Mouse (Mus musculus) intestine, embryonic 16.5 days (tissue): ENCODE data around the gene Wbp1l. TPM values are rescaled to one million over a fixed set of nuclear protein-coding genes. Genes with fewer than 3 reads are reported as not detected.

Source experiments
- ATAC-seq: fragments of 200-750 bp; cut with Nextera tagmentation; 2 replicates; pipeline ENCODE4 v1.8.0; 2017; ENCODE audit warnings: moderate TSS enrichment, moderate library complexity
- H3K27ac ChIP-seq: fragments of 300-500 bp; sonication (generic); 2 replicates; pipeline ENCODE4 v1.5.1; 2014; ENCODE audit warnings: mild to moderate bottlenecking, low read length
- H3K27me3 ChIP-seq: fragments of 300-500 bp; sonication (generic); replicated peaks from 2 replicates; pipeline ENCODE4 v1.6.1; 2014; ENCODE audit warnings: low read length, control low read depth, mixed read lengths; ENCODE audit not compliant: control insufficient read depth, insufficient read depth
- H3K36me3 ChIP-seq: fragments of 300-500 bp; sonication (generic); 2 replicates; pipeline ENCODE4 v1.6.1; 2014; ENCODE audit warnings: low read length, control low read depth; ENCODE audit not compliant: control insufficient read depth, insufficient read depth
- H3K4me1 ChIP-seq: fragments of 300-500 bp; sonication (generic); 2 replicates; pipeline ENCODE4 v1.6.1; 2014; ENCODE audit warnings: low read length, control low read depth, mixed read lengths; ENCODE audit not compliant: control insufficient read depth, insufficient read depth
- H3K4me2 ChIP-seq: fragments of 300-500 bp; sonication (generic); 2 replicates; pipeline ENCODE4 v1.6.1; 2014; ENCODE audit warnings: low read depth, low read length, control low read depth
- H3K4me3 ChIP-seq: fragments of 300-500 bp; sonication (generic); 2 replicates; pipeline ENCODE4 v1.5.1; 2014; ENCODE audit warnings: mild to moderate bottlenecking, low read length
- H3K9ac ChIP-seq: fragments of 300-500 bp; sonication (generic); 2 replicates; pipeline ENCODE4 v1.6.1; 2014; ENCODE audit warnings: low read depth, low read length
- H3K9me3 ChIP-seq: fragments of 300-500 bp; sonication (generic); 2 replicates; pipeline ENCODE4 v1.6.1; 2016; ENCODE audit warnings: low read length, control low read depth; ENCODE audit not compliant: control insufficient read depth
- WGBS: fragments of 180-500 bp; shearing (Covaris S2); extraction: QIAGEN DNeasy Blood & Tissue Kit; methylation state at CpG from one replicate; pipeline ENCODE4 v1.1.7; 2014; 5-methylcytosine and 5-hydroxymethylcytosine counted together
- polyA plus RNA-seq: library from polyadenylated mRNA; unstranded; fragments of >200 nt; fragmentation: Nextera tagmentation; extraction: Ambion mirVana; gene quantifications from 2 replicates; pipeline ENCODE4 v1.2.1, GENCODE M21; 2015

Gene Wbp1l
- polyA plus RNA-seq, 1 experiment from 2014 or later = 39.3 TPM

DNA sequence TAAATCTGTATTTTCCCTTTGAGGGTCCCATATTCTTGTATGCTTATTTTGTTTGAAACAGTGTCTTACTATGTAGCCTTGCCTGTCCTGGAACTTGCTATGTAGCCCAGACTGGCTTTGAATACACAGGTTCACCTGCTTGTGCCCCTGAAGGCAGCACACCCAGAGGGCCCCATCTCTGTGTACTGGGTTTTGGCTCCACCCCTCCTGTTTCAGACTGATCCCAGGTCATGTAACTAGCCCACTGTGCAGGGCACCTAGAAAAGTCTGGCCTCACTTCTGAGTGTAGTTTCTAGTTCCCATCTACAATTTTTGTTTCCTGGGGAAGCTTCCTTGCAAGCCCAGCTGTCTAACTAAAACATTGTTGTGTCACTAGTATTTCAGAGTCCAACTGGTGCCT is 40.2 kb downstream of the Wbp1l start:
- no peak overlapping the region for H3K4me3 ChIP-seq
- no peak overlapping the region for H3K27ac ChIP-seq
- H3K4me2 ChIP-seq = no peak overlapping the region
- peaks cover 46% of the 10 kb centered on the region for H3K4me1 ChIP-seq
- ATAC-seq = no peak
- 0 out of 2 replicates have a peak, but pooled peaks cover 3% of the 10 kb centered on the region for H3K36me3 ChIP-seq
- no peaks in the 10 kb centered on the region for H3K27me3 ChIP-seq
- H3K9me3 ChIP-seq = no peaks in the 10 kb centered on the region
- H3K9ac ChIP-seq = no peak overlapping the region

- H3K9me3 ChIP-seq = no peaks in the 10 kb centered on the region
- H3K4me1 ChIP-seq = peaks cover 46% of the 10 kb centered on the region
- H3K27ac ChIP-seq = no peak overlapping the region
These were observed 40.6 kb downstream of the Wbp1l start for GRCm38 (mm10) chr19:46639496-46639895.

GRCm38 (mm10) chr19:46640780-46641179 is 41.9 kb downstream of the Wbp1l start:
- H3K4me3 ChIP-seq = no peak overlapping the region
- 0 out of 2 replicates have a peak overlapping the region, but pooled peaks have one; percentile 2 for H3K9ac ChIP-seq
- H3K4me1 ChIP-seq = peaks cover 43% of the 10 kb centered on the region
- H3K36me3 ChIP-seq = 0 out of 2 replicates have a peak, but pooled peaks cover 3% of the 10 kb centered on the region
- 82% methylated on average over 8 of the region's 8 CpGs for WGBS
- H3K27me3 ChIP-seq = no peaks in the 10 kb centered on the region
- H3K27ac ChIP-seq = peak overlapping the region; percentile 85; the same call in 1 of the 2 replicates
- no peak overlapping the region for H3K4me2 ChIP-seq
- no peak for ATAC-seq
- H3K9me3 ChIP-seq = no peaks in the 10 kb centered on the region

More at GRCm38 (mm10) chr19:46639496-46639895, 40.6 kb downstream of the Wbp1l start:
- H3K9ac ChIP-seq = no peak overlapping the region
- no peak overlapping the region for H3K4me3 ChIP-seq
- no peak overlapping the region for H3K4me2 ChIP-seq
- no peak for ATAC-seq
- H3K36me3 ChIP-seq = 0 out of 2 replicates have a peak, but pooled peaks cover 3% of the 10 kb centered on the region
- WGBS = 81% methylated on average over 14 of the region's 14 CpGs
- no peaks in the 10 kb centered on the region for H3K27me3 ChIP-seq

DNA sequence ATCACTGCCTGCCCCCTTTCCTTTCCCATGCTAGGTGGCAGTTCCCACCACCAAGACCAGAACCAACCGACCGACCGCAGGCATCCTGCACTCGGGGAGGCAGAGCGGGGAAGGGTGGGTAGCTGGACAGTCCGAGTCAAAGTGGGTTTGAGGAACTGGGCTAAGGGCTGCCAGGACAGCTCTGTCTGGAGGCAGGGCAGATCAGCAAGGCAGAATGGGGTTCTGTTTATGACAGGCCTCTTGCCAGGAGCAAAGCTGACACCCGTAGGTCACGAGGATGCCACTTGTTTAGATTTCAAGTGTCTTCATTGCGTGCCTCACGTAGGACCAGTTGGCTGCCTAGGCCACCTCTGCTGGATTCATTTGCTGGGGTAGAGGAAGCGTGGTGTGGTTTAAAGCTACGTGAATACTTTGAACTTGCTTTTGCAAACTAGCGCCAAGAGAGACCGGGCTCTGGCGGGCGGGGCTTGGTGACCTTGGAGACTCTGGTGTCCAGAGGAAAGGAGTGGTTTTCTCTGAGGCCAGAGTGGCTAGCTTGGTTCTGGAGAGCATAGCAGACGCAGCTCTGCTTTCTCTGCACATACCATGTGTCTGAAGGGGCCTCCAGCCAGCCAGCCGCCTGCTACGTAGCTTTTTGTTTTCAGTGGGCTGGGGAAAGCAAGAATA is 42.7 kb downstream of the Wbp1l start:
- WGBS = 31% methylated on average over 19 of the region's 19 CpGs
- peak; percentile 60 for ATAC-seq

GRCm38 (mm10) chr19:46642136-46642753 is 43.4 kb downstream of the Wbp1l start:
- peaks cover 34% of the 10 kb centered on the region for H3K4me1 ChIP-seq
- no peak overlapping the region; the same call in 1 of the 2 replicates for H3K4me3 ChIP-seq
- H3K27me3 ChIP-seq = no peaks in the 10 kb centered on the region
- H3K27ac ChIP-seq = peak overlapping the region; percentile 85
- H3K9me3 ChIP-seq = no peaks in the 10 kb centered on the region
- peaks cover 5% of the 10 kb centered on the region; the same call in 1 of the 2 replicates for H3K36me3 ChIP-seq
- ATAC-seq = peak; percentile 33; the same call in 1 of the 2 replicates
- peak overlapping the region; percentile 46 for H3K9ac ChIP-seq
- peak overlapping the region; percentile 37; the same call in 1 of the 2 replicates for H3K4me2 ChIP-seq
- 39% methylated on average over 22 of the region's 22 CpGs for WGBS

More for the DNA sequence above, 42.7 kb downstream of the Wbp1l start:
- 0 out of 2 replicates have a peak, but pooled peaks cover 3% of the 10 kb centered on the region for H3K36me3 ChIP-seq
- peaks cover 35% of the 10 kb centered on the region for H3K4me1 ChIP-seq
- H3K9ac ChIP-seq = peak overlapping the region; percentile 46
- no peaks in the 10 kb centered on the region for H3K9me3 ChIP-seq
- peak overlapping the region; percentile 85 for H3K27ac ChIP-seq
- no peaks in the 10 kb centered on the region for H3K27me3 ChIP-seq
- peak overlapping the region; percentile 37; the same call in 1 of the 2 replicates for H3K4me2 ChIP-seq
- no peak overlapping the region; the same call in 1 of the 2 replicates for H3K4me3 ChIP-seq

GRCm38 (mm10) chr19:46643236-46643635 is 44.4 kb downstream of the Wbp1l start:
- Histone ChIP-seq H3K27ac (no peak overlapping the region), H3K27me3 (no peaks in the 10 kb centered on the region), H3K4me3 (no peak overlapping the region), H3K9ac (no peak overlapping the region), H3K4me1 (peaks cover 34% of the 10 kb centered on the region), H3K9me3 (no peaks in the 10 kb centered on the region), H3K4me2 (no peak overlapping the region), H3K36me3 (peaks cover 7% of the 10 kb centered on the region; the same call in 1 of the 2 replicates)
- ATAC-seq = no peak
- WGBS = 74% methylated on average over 5 of the region's 5 CpGs

- H3K4me3 ChIP-seq = no peak overlapping the region
- no peaks in the 10 kb centered on the region for H3K9me3 ChIP-seq
- ATAC-seq = no peak
- H3K27ac ChIP-seq = 0 out of 2 replicates have a peak overlapping the region, but pooled peaks have one; percentile 21
- 86% methylated on average over 10 of the region's 10 CpGs for WGBS
- H3K27me3 ChIP-seq = no peaks in the 10 kb centered on the region
- peaks cover 4% of the 10 kb centered on the region; the same call in 1 of the 2 replicates for H3K36me3 ChIP-seq
- H3K4me1 ChIP-seq = peaks cover 33% of the 10 kb centered on the region
- H3K4me2 ChIP-seq = no peak overlapping the region
- H3K9ac ChIP-seq = no peak overlapping the region
These were observed 45.5 kb downstream of the Wbp1l start for GRCm38 (mm10) chr19:46644343-46644792.

- no peak overlapping the region for H3K4me2 ChIP-seq
- H3K27ac ChIP-seq = 0 out of 2 replicates have a peak overlapping the region, but pooled peaks have one; percentile 21
- H3K27me3 ChIP-seq = no peaks in the 10 kb centered on the region
- 42% methylated on average over 12 of the region's 12 CpGs for WGBS
- peaks cover 33% of the 10 kb centered on the region for H3K4me1 ChIP-seq
- H3K36me3 ChIP-seq = peaks cover 4% of the 10 kb centered on the region; the same call in 1 of the 2 replicates
- H3K4me3 ChIP-seq = no peak overlapping the region
- H3K9ac ChIP-seq = no peak overlapping the region
- H3K9me3 ChIP-seq = no peaks in the 10 kb centered on the region
- peak; percentile 24; the same call in 1 of the 2 replicates for ATAC-seq
These were observed 46.1 kb downstream of the Wbp1l start for GRCm38 (mm10) chr19:46644793-46645602.
